In genomic region chr4:45802900-45803299, GRCm38 (mm10) we compare ENCODE assay signal across 28 mouse cellular contexts. TPM values are rescaled to one million over a fixed set of nuclear protein-coding genes. Genes with fewer than 3 reads are reported as not detected.
"Had no signal": no experiment of that assay in that cellular context is flagged by ENCODE, and none has a peak within 500 bp of the region (broad histone marks: within the 10 kb centered on the region; RNA-seq: fewer than 3 reads in every experiment).

No protein-coding gene starts in this region.

- H3K4me2 ChIP-seq: heart, embryonic 12.5 days; hindbrain, embryonic 12.5 days; hindbrain, embryonic 14.5 days; kidney, embryonic 15.5 days; limb, embryonic 13.5 days; limb, embryonic 15.5 days; liver, embryonic 12.5 days had no signal

- H3K9me3 ChIP-seq: heart, embryonic 10.5 days; heart, embryonic 12.5 days; hindbrain, embryonic 12.5 days; kidney, embryonic 15.5 days; limb, embryonic 13.5 days; limb, embryonic 15.5 days; liver, embryonic 12.5 days had no signal

- H3K4me3 ChIP-seq: gastrocnemius, adult 2 months; heart, adult 2 months; heart, embryonic 10.5 days; heart, embryonic 12.5 days; hindbrain, embryonic 10.5 days; hindbrain, embryonic 12.5 days; kidney, embryonic 15.5 days; layer of hippocampus, adult 2 months; left cerebral cortex, adult 2 months; limb, embryonic 13.5 days; limb, embryonic 15.5 days; liver, embryonic 12.5 days had no signal

- DNase-seq: gastrocnemius, adult 2 months; gastrocnemius, postnatal 10 days; gastrocnemius, postnatal 25 days; heart, adult 2 months; heart, postnatal 10 days; heart, postnatal 4 days; kidney, adult 11 months; kidney, adult 2 months; kidney, adult 9 months; kidney, postnatal 25 days; kidney, postnatal 4 days had no signal

- H3K27ac ChIP-seq: gastrocnemius, adult 2 months; heart, adult 2 months; heart, embryonic 10.5 days; hindbrain, embryonic 10.5 days; hindbrain, embryonic 12.5 days; hindbrain, embryonic 14.5 days; kidney, embryonic 15.5 days; kidney, postnatal 0 days; layer of hippocampus, adult 2 months; left cerebral cortex, adult 2 months; limb, embryonic 13.5 days; limb, embryonic 15.5 days; liver, embryonic 12.5 days; liver, embryonic 14.5 days had no signal

- H3K9ac ChIP-seq: heart, embryonic 12.5 days; hindbrain, embryonic 12.5 days; hindbrain, embryonic 14.5 days; kidney, embryonic 15.5 days; limb, embryonic 13.5 days; limb, embryonic 15.5 days; liver, embryonic 12.5 days; liver, embryonic 14.5 days had no signal

- H3K27me3 ChIP-seq: kidney, embryonic 15.5 days had no signal

- ATAC-seq: hindbrain, embryonic 16.5 days; inflammation-experienced regulatory T-cells, adult 6 months; liver, embryonic 12.5 days had no signal

- H3K36me3 ChIP-seq: kidney, embryonic 15.5 days; limb, embryonic 13.5 days; limb, embryonic 15.5 days had no signal

RNA-seq across cellular contexts. Expression of gene Igfbpl1, which starts 23.8 kb away (rescaled TPM):
- polyA plus RNA-seq: inflammation-experienced regulatory T-cells, adult 6 months; kidney, adult 2 months; liver, adult 2 months; liver, embryonic 12.5 days; liver, embryonic 16.5 days had no signal
